Mouse (Mus musculus) stomach, postnatal 0 days (tissue): ENCODE data around the gene Srbd1.

Experiments
- CTCF ChIP-seq: IDR thresholded peaks from 2 replicates; pipeline ENCODE4 v1.5.1; 2016; ENCODE audit warnings: antibody characterized with exemption, low read depth, mild to moderate bottlenecking, moderate library complexity
- EP300 ChIP-seq: optimal IDR thresholded peaks from 2 replicates; pipeline ENCODE3; 2016; ENCODE audit warnings: antibody characterized with exemption

GRCm38 (mm10) chr17:85943994-85944640 is 200.9 kb downstream of the Srbd1 start:
- TF ChIP-seq CTCF (no peak), EP300 (no peak)
